Mouse (Mus musculus): ENCODE measurements around the gene Nepro. TPM values are rescaled to one million over a fixed set of nuclear protein-coding genes. Genes with fewer than 3 reads are reported as not detected.

Nepro gene
- polyA plus RNA-seq, 1 experiment from 2014 or later: 6.8 TPM

DNA sequence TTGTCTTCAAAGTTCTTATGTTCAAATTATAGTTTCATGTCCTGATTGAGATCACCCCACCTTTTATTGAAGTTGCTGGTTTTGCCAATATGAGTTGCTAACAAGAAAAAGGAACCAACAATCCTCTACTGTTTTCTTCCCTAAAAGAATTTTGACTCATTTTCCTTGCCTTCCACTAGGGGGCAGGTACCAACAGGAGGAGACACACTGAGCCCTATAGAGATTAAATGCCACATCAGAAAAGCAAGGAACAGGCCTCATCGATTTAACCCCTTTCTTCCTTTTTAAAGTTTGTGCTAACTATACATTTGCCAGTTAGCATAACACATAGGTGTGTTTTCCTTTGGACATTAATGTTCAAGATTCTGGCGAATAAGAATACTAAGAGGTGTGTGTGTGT lies 43.9 kb downstream of the Nepro start:
- 48% methylated on average over 2 of the region's 2 CpGs for WGBS
- no peaks in the 10 kb centered on the region for H3K4me1 ChIP-seq (replicated peaks)
- no peak overlapping the region for H3K9ac ChIP-seq
- no peaks in the 10 kb centered on the region for H3K27me3 ChIP-seq (replicated peaks)
- H3K36me3 ChIP-seq: no peaks in the 10 kb centered on the region
- no peak for ATAC-seq (ENCODE audit: insufficient number of reproducible peaks, low FRiP score)
- H3K9me3 ChIP-seq (replicated peaks): no peaks in the 10 kb centered on the region
- no peak overlapping the region for H3K4me3 ChIP-seq
- no peak overlapping the region for H3K4me2 ChIP-seq
- H3K27ac ChIP-seq (ENCODE audit: poor library complexity, severe bottlenecking): no peak overlapping the region

DNA sequence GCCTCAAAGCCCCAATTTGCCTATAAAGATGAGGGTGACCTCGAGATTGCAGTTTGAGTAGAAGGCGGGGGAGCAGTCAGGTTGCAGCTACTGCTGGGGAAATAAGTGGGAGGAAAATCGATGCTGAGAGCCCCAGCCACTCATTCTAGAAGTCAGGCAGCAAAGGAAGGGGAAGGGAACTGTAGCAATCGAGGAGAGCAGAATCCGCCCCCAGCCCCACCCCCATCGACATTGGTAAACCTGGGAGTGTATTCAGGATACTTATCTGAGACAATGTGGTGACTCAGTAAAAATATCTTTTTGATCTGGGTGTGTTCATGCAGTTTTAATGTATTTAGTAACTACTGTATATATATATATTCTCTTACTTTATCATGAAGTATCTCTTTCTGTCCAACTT lies 48.5 kb downstream of the Nepro start:
- WGBS: 68% methylated on average over 6 of the region's 6 CpGs
- Histone ChIP-seq H3K4me2 (no peak overlapping the region), H3K27me3 (replicated peaks) (no peaks in the 10 kb centered on the region), H3K36me3 (no peaks in the 10 kb centered on the region), H3K27ac (ENCODE audit: poor library complexity, severe bottlenecking) (no peak overlapping the region), H3K4me1 (replicated peaks) (no peaks in the 10 kb centered on the region), H3K9ac (no peak overlapping the region), H3K4me3 (no peak overlapping the region), H3K9me3 (replicated peaks) (no peaks in the 10 kb centered on the region)
- ATAC-seq (ENCODE audit: insufficient number of reproducible peaks, low FRiP score): no peak

DNA sequence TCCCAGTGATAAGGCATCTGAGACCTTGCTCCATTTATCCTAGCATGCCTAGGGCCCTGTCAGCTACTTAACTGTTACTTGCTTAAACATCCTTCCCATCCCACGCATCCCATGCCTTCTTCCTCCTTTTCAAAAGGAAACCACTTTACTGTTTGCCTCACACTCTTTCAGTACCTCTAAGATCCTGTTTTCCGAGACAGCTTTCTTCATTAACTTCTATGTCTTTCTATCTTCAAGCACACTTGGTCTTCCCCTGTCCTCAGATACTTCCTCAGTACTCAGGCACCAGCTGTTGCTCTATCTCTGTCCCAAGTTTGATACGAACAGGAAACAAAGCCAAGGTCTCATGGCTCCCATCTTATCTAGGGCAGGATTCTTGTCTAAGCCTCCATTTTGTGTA lies 49.6 kb downstream of the Nepro start:
- no peaks in the 10 kb centered on the region for H3K4me1 ChIP-seq (replicated peaks)
- H3K27ac ChIP-seq (ENCODE audit: poor library complexity, severe bottlenecking): no peak overlapping the region
- H3K27me3 ChIP-seq (replicated peaks): no peaks in the 10 kb centered on the region
- H3K4me3 ChIP-seq: no peak overlapping the region
- WGBS: 61% methylated on average over 3 of the region's 3 CpGs
- no peaks in the 10 kb centered on the region for H3K9me3 ChIP-seq (replicated peaks)
- ATAC-seq (ENCODE audit: insufficient number of reproducible peaks, low FRiP score): no peak
- H3K4me2 ChIP-seq: no peak overlapping the region
- no peak overlapping the region for H3K9ac ChIP-seq
- H3K36me3 ChIP-seq: no peaks in the 10 kb centered on the region

DNA sequence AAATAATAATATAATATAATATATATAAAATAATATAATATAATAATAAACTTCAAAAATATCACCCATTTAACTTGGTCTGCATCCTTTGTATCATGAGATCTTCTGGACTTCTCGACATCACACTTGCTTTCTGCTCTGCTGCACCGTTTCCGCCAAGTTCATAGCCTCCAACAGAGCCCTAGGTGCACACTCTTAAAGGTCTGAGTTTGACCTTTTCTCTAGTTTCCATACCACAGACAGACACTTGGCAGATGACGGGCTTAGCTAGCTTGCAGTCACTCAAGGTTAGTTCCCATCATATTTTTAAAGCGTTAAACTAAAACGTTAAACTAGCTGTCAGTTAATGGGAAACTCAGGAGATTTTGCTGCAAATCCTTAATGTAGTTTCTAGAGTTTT lies 50.1 kb downstream of the Nepro start:
- Histone ChIP-seq H3K4me1 (replicated peaks) (no peaks in the 10 kb centered on the region), H3K27ac (ENCODE audit: poor library complexity, severe bottlenecking) (no peak overlapping the region), H3K9me3 (replicated peaks) (no peaks in the 10 kb centered on the region), H3K27me3 (replicated peaks) (no peaks in the 10 kb centered on the region), H3K9ac (no peak overlapping the region), H3K4me2 (no peak overlapping the region), H3K36me3 (no peaks in the 10 kb centered on the region), H3K4me3 (no peak overlapping the region)
- WGBS: 84% methylated on average over 6 of the region's 6 CpGs
- ATAC-seq (ENCODE audit: insufficient number of reproducible peaks, low FRiP score): no peak

DNA sequence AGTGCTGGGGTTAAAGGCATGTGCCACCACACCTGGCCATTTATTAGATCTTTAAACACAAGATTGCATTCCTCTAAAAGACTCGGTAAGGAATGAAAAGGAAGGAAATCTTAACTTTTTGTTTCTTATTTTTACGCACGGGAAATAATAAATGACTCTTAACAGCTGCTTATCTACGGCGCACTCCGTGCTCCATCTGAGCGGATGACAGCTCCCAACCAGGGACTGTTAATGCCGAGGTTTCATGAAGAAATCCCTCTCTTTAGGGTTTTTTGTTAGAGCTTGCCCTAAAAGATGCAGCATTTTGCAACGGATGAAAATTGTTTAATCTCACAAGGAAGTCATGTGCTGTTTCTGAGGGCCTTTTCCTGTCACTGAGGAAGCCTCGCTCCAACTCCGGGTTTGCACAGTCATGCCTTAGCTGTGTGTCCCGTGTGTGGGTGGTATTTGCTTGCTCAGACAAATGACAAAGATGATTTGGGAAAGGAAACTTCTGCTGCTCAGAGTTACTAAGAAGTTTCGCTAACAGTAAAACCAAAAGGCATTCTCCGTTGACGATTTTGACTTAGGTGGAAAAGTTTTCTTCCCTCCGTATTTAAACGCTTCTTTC lies 54.5 kb downstream of the Nepro start:
- no peak for ATAC-seq (ENCODE audit: insufficient number of reproducible peaks, low FRiP score)
- Histone ChIP-seq H3K9me3 (replicated peaks) (no peaks in the 10 kb centered on the region), H3K4me3 (0 out of 2 replicates have a peak overlapping the region, but pooled peaks have one; percentile 4), H3K4me1 (replicated peaks) (no peaks in the 10 kb centered on the region), H3K9ac (no peak overlapping the region), H3K36me3 (no peaks in the 10 kb centered on the region), H3K27ac (ENCODE audit: poor library complexity, severe bottlenecking) (no peak overlapping the region), H3K4me2 (peak overlapping the region; percentile 17; the same call in 1 of the 2 replicates), H3K27me3 (replicated peaks) (no peaks in the 10 kb centered on the region)
- WGBS: 57% methylated on average over 17 of the region's 17 CpGs

DNA sequence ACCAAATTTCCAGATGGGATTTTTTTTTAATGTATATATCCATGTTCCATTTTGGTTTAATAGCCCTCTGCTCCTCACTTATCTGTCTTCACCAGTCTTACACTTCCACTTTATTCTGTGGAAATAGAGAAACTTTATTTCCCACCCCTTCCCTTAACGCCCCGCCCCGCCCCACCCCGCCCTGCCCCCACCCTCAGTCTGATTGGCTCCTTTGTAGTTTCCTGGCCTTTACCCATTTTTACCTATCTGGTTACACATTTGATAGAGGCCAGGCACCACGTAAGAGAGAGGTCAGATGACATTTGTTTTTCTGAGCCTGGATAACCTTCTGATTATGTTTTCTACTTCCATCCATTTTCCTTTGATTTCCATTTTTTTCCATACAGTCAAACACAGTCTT lies 55.4 kb downstream of the Nepro start:
- Histone ChIP-seq H3K4me1 (replicated peaks) (no peaks in the 10 kb centered on the region), H3K27me3 (replicated peaks) (no peaks in the 10 kb centered on the region), H3K9me3 (replicated peaks) (no peaks in the 10 kb centered on the region), H3K27ac (ENCODE audit: poor library complexity, severe bottlenecking) (no peak overlapping the region), H3K9ac (no peak overlapping the region), H3K36me3 (no peaks in the 10 kb centered on the region), H3K4me2 (no peak overlapping the region), H3K4me3 (no peak overlapping the region)
- no peak for ATAC-seq (ENCODE audit: insufficient number of reproducible peaks, low FRiP score)
- 80% methylated on average over 5 of the region's 5 CpGs for WGBS

DNA sequence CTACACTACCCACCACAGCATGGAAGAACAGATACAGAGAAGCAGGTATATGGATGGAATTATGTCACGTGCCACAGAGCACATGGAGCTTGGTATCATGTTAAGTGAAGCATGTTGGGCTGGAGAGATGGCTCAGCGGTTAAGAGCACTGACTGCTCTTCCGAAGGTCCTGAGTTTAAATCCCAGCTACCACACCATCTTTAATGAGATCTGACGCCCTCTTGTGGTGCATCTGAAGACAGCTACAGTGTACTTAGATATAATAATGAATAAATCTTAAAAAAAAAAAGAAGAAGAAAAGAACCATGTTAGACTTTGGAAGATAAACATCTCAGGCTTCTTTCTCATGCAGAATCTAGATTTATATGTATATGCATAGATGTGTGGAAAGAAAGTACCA lies 56.6 kb downstream of the Nepro start:
- H3K9ac ChIP-seq: no peak overlapping the region
- H3K4me2 ChIP-seq: no peak overlapping the region
- ATAC-seq (ENCODE audit: insufficient number of reproducible peaks, low FRiP score): no peak
- no peak overlapping the region for H3K4me3 ChIP-seq
- no peaks in the 10 kb centered on the region for H3K27me3 ChIP-seq (replicated peaks)
- H3K4me1 ChIP-seq (replicated peaks): no peaks in the 10 kb centered on the region
- no peaks in the 10 kb centered on the region for H3K36me3 ChIP-seq
- H3K9me3 ChIP-seq (replicated peaks): no peaks in the 10 kb centered on the region
- no peak overlapping the region for H3K27ac ChIP-seq (ENCODE audit: poor library complexity, severe bottlenecking)
- 68% methylated on average over 4 of the region's 4 CpGs for WGBS

Other genes with a start within 250 kb of the Nepro start
- 7.9 and 9.3 TPM in 2 replicates for gene Boc, start 165.4 kb upstream of the Nepro start, polyA plus RNA-seq (2016; fragmentation: Nextera tagmentation; extraction: Ambion mirVana)
- 23.2 and 27.6 TPM in 2 replicates for gene Gtpbp8, start 22.1 kb downstream of the Nepro start, polyA plus RNA-seq (2016; fragmentation: Nextera tagmentation; extraction: Ambion mirVana)
- gene Cd200r1, start 41.4 kb downstream of the Nepro start, polyA plus RNA-seq (2016; fragmentation: Nextera tagmentation; extraction: Ambion mirVana): 1.7 and 1.8 TPM in 2 replicates
- gene Cd200r4, start 87.4 kb downstream of the Nepro start, polyA plus RNA-seq (2016; fragmentation: Nextera tagmentation; extraction: Ambion mirVana): not detected in 2 replicates
- gene Cd200r2, start 142.8 kb downstream of the Nepro start, polyA plus RNA-seq (2016; fragmentation: Nextera tagmentation; extraction: Ambion mirVana): 0.37 and 0.39 TPM in 2 replicates
- 0.13 and 0.27 TPM in 2 replicates for gene Cd200r3, start 219.4 kb downstream of the Nepro start, polyA plus RNA-seq (2016; fragmentation: Nextera tagmentation; extraction: Ambion mirVana)

All from heart, embryonic 12.5 days (tissue).